Mouse (Mus musculus) cerebellum, adult 2 months (tissue): ENCODE results near the gene Qprt. TPM values are rescaled to one million over a fixed set of nuclear protein-coding genes. Genes with fewer than 3 reads are reported as not detected.

Source experiments
- DNase-seq, 2 experiments: peaks; one replicate each; pipeline ENCODE4 v3.0.0; 2021
- H3K27ac ChIP-seq: fragments of 200-500 bp; 2 replicates; pipeline ENCODE4 v1.5.1; 2012; ENCODE audit warnings: low read length, control low read depth, inconsistent platforms; ENCODE audit not compliant: insufficient read depth
- H3K27me3 ChIP-seq: fragments of 200-500 bp; 2 replicates; pipeline ENCODE4 v1.6.1; 2012; ENCODE audit warnings: inconsistent platforms, mild to moderate bottlenecking, low read length, moderate library complexity; ENCODE audit not compliant: control insufficient read depth, insufficient read depth
- H3K4me1 ChIP-seq: fragments of 200-500 bp; 2 replicates; pipeline ENCODE4 v1.6.1; 2011; ENCODE audit warnings: low read length; ENCODE audit not compliant: control insufficient read depth, insufficient read depth
- H3K4me3 ChIP-seq: fragments of 200-500 bp; replicated peaks from 2 replicates; pipeline ENCODE3; 2011; ENCODE audit warnings: mild to moderate bottlenecking, low read depth, low read length, control low read depth; ENCODE audit not compliant: insufficient read depth
- CTCF ChIP-seq: fragments of 200-500 bp; IDR thresholded peaks from 2 replicates; pipeline ENCODE4 v1.5.1; 2011; ENCODE audit warnings: low read depth, mild to moderate bottlenecking, control low read depth, low read length, moderate library complexity, borderline replicate concordance; ENCODE audit not compliant: insufficient read depth
- POLR2A ChIP-seq: fragments of 200-500 bp; IDR thresholded peaks from 2 replicates; pipeline ENCODE4 v1.6.1; 2011; ENCODE audit warnings: low read length, control low read depth, borderline replicate concordance; ENCODE audit not compliant: insufficient read depth
- WGBS: fragments of 180-500 bp; shearing (Covaris S2); methylation state at CpG from one replicate; pipeline ENCODE4 v1.1.7; 2018; 5-methylcytosine and 5-hydroxymethylcytosine counted together
- polyA plus RNA-seq: library from polyadenylated mRNA; depleted of rRNA; stranded (reverse); fragments of >200 nt; gene quantifications from 2 replicates; pipeline ENCODE4 v1.2.3, GENCODE M21; 2012

Gene Qprt
- polyA plus RNA-seq, 1 experiment, result 2.1 TPM

- H3K27ac ChIP-seq, result no peak overlapping the region
- peak; percentile 84 to 86 for DNase-seq
- TF ChIP-seq CTCF (peak; percentile 98), POLR2A (no peak)
- no peak overlapping the region for H3K4me3 ChIP-seq
- peaks cover 8% of the 10 kb centered on the region; the same call in 1 of the 2 replicates for H3K4me1 ChIP-seq
- H3K27me3 ChIP-seq, result no peaks in the 10 kb centered on the region
- WGBS, result 30% methylated on average over 18 of the region's 18 CpGs
Measured at GRCm38 (mm10) chr7:127110239-127111007, 11.6 kb downstream of the Qprt start.

- peak in 1 of 2 experiments; percentile 18 for DNase-seq
- TF ChIP-seq POLR2A (no peak), CTCF (no peak)
- no peaks in the 10 kb centered on the region for H3K27me3 ChIP-seq
- H3K4me1 ChIP-seq, result peaks cover 17% of the 10 kb centered on the region; the same call in 1 of the 2 replicates
- H3K27ac ChIP-seq, result no peak overlapping the region
- H3K4me3 ChIP-seq, result no peak overlapping the region
- 31% methylated on average over 7 of the region's 7 CpGs for WGBS
Measured at GRCm38 (mm10) chr7:127105551-127105950, 16.5 kb downstream of the Qprt start.

- no peaks in the 10 kb centered on the region for H3K27me3 ChIP-seq
- 17% methylated on average over 17 of the region's 17 CpGs for WGBS
- peaks cover 11% of the 10 kb centered on the region; the same call in 1 of the 2 replicates for H3K4me1 ChIP-seq
Measured at GRCm38 (mm10) chr7:127104560-127105332, 17.3 kb downstream of the Qprt start.

GRCm38 (mm10) chr7:127103960-127104359 is 18.1 kb downstream of the Qprt start:
- H3K27ac ChIP-seq, result no peak overlapping the region
- no peak for DNase-seq
- TF ChIP-seq CTCF (no peak), POLR2A (no peak)
- H3K4me3 ChIP-seq, result no peak overlapping the region
- no peaks in the 10 kb centered on the region for H3K27me3 ChIP-seq
- WGBS, result 44% methylated on average over 6 of the region's 6 CpGs
- H3K4me1 ChIP-seq, result peaks cover 11% of the 10 kb centered on the region; the same call in 1 of the 2 replicates

More at GRCm38 (mm10) chr7:127104560-127105332, 17.3 kb downstream of the Qprt start:
- Histone ChIP-seq H3K27ac (no peak overlapping the region), H3K4me3 (peak overlapping the region; percentile 50)
- no peak for TF ChIP-seq POLR2A
- peak; percentile 79 for TF ChIP-seq CTCF
- DNase-seq, result peak; percentile 83 to 90

- Histone ChIP-seq H3K4me3 (no peak overlapping the region), H3K27ac (no peak overlapping the region), H3K4me1 (peaks cover 9% of the 10 kb centered on the region; the same call in 1 of the 2 replicates), H3K27me3 (no peaks in the 10 kb centered on the region)
- DNase-seq, result no peak
- WGBS, result 76% methylated on average over 6 of the region's 6 CpGs
- TF ChIP-seq CTCF (no peak), POLR2A (no peak)
Measured at GRCm38 (mm10) chr7:127102148-127102547, 19.9 kb downstream of the Qprt start.

- H3K4me1 ChIP-seq, result peaks cover 9% of the 10 kb centered on the region; the same call in 1 of the 2 replicates
- no peak overlapping the region for H3K4me3 ChIP-seq
- 28% methylated on average over 2 of the region's 2 CpGs for WGBS
- H3K27me3 ChIP-seq, result no peaks in the 10 kb centered on the region
- H3K27ac ChIP-seq, result no peak overlapping the region
- DNase-seq, result no peak
- TF ChIP-seq CTCF, result no peak
- no peak for TF ChIP-seq POLR2A
Measured at GRCm38 (mm10) chr7:127101451-127102016, 20.5 kb downstream of the Qprt start.

GRCm38 (mm10) chr7:127099528-127099927 is 22.5 kb downstream of the Qprt start:
- TF ChIP-seq CTCF (no peak), POLR2A (no peak)
- Histone ChIP-seq H3K27me3 (no peaks in the 10 kb centered on the region), H3K4me3 (no peak overlapping the region), H3K27ac (no peak overlapping the region), H3K4me1 (peaks cover 6% of the 10 kb centered on the region; the same call in 1 of the 2 replicates)
- WGBS, result 90% methylated on average over 4 of the region's 4 CpGs
- DNase-seq, result no peak

GRCm38 (mm10) chr7:127098950-127099349 is 23.1 kb downstream of the Qprt start:
- no peak overlapping the region for H3K4me3 ChIP-seq
- DNase-seq, result no peak
- H3K4me1 ChIP-seq, result peaks cover 2% of the 10 kb centered on the region; the same call in 1 of the 2 replicates
- TF ChIP-seq POLR2A, result no peak
- no peak for TF ChIP-seq CTCF
- WGBS, result 89% methylated on average over 4 of the region's 4 CpGs
- H3K27me3 ChIP-seq, result no peaks in the 10 kb centered on the region
- no peak overlapping the region for H3K27ac ChIP-seq
